In the genomic region with DNA sequence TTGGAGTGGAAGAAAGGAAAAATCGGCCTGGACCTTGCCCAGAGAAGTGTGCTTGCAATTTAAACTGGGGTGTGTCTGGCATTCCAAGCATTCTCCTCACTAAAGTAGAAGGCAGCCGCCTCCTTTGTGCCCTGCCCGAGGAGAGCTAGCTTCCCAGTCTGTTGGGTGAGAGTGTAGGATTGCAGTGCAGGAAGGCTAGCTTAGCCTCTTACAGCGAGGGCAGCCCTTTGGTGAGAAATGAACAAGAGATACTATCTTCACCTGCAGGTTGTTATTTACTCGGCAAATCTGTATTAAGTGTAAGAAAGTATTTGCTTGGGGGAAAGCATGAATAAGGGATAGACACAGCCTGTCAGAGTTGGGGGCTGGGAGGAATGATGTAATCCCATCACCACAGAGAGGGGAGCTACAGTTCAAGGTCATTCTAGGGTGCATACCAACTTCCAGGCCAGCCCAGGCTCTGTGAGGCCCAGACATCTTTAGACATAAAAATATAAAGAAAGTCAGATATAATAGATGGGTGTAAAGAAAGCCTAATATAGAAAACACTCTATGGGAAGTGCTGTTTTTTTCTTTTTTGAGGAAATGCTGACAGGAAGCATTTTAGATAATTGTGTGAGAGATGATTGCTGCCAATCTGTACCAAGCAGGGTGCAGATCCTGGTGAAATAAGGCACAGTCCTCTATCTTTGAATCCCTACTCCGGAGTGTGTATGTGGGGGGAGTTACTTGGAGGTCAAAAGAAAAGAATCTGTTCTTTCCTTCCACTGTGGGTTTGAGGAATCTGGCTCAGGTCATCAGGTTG, we compare ENCODE assay signal across 8 mouse cellular contexts. TPM values are rescaled to one million over a fixed set of nuclear protein-coding genes. Genes with fewer than 3 reads are reported as not detected.
DNase-seq lines count a peak whose midpoint lies in the region; ATAC-seq lines count a peak whose summit lies in the region.

No protein-coding gene starts in this region.

- H3K9ac ChIP-seq in intestine, embryonic 16.5 days (ENCODE audit: low read depth, low read length) = peak overlapping the region; percentile 14; the same call in 1 of the 2 replicates
- H3K9ac ChIP-seq in liver, embryonic 16.5 days (ENCODE audit: low read depth, low read length) = no peak overlapping the region

- no peaks in the 10 kb centered on the region for H3K9me3 ChIP-seq in intestine, embryonic 16.5 days (ENCODE audit: control insufficient read depth, low read length)
- H3K9me3 ChIP-seq in liver, embryonic 16.5 days (replicated peaks; ENCODE audit: control insufficient read depth, low read length) = no peaks in the 10 kb centered on the region

- H3K4me2 ChIP-seq in intestine, embryonic 16.5 days (ENCODE audit: low read depth, low read length) = 0 out of 2 replicates have a peak overlapping the region, but pooled peaks have one; percentile 24
- no peak overlapping the region for H3K4me2 ChIP-seq in liver, embryonic 16.5 days (ENCODE audit: low read depth, low read length)

- 18% methylated on average over 6 of the region's 6 CpGs for WGBS in intestine, embryonic 16.5 days
- WGBS in liver, embryonic 16.5 days (ENCODE audit: insufficient replicate concordance) = 33% methylated on average over 6 of the region's 6 CpGs

- H3K36me3 ChIP-seq in intestine, embryonic 16.5 days (ENCODE audit: control insufficient read depth, insufficient read depth, low read length) = no peaks in the 10 kb centered on the region
- H3K36me3 ChIP-seq in liver, embryonic 16.5 days (ENCODE audit: control insufficient read depth, insufficient read depth) = peaks cover 4% of the 10 kb centered on the region; the same call in 1 of the 2 replicates

- no peak overlapping the region for H3K4me3 ChIP-seq in intestine, embryonic 16.5 days (ENCODE audit: low read length)
- no peak overlapping the region for H3K4me3 ChIP-seq in liver, embryonic 16.5 days (ENCODE audit: low read depth, low read length)

- peak overlapping the region; percentile 61 for H3K27ac ChIP-seq in intestine, embryonic 16.5 days (ENCODE audit: low read length)
- peak overlapping the region; percentile 86 for H3K27ac ChIP-seq in liver, embryonic 16.5 days (ENCODE audit: low read length)

- peak; percentile 46 for ATAC-seq in intestine, embryonic 16.5 days
- ATAC-seq in liver, embryonic 16.5 days (ENCODE audit: low read depth) = no peak

- no peaks in the 10 kb centered on the region for H3K27me3 ChIP-seq in intestine, embryonic 16.5 days (replicated peaks; ENCODE audit: control insufficient read depth, insufficient read depth, low read length)
- no peaks in the 10 kb centered on the region for H3K27me3 ChIP-seq in liver, embryonic 16.5 days (ENCODE audit: control insufficient read depth, insufficient read depth, low read depth, low read length)

- peaks cover 22% of the 10 kb centered on the region for H3K4me1 ChIP-seq in intestine, embryonic 16.5 days (ENCODE audit: control insufficient read depth, insufficient read depth, low read length)
- H3K4me1 ChIP-seq in liver, embryonic 16.5 days (ENCODE audit: control insufficient read depth, low read depth, low read length) = peaks cover 28% of the 10 kb centered on the region

- DNase-seq in gastrocnemius, postnatal 10 days = peak; percentile 11
- no peak for DNase-seq in gastrocnemius, adult 18-20 months (ENCODE audit: low spot score)
- peak; percentile 96 for DNase-seq in ZHBTc4 (ENCODE audit: low read depth, low spot score)
- DNase-seq in layer of hippocampus, adult 11-12 months (ENCODE audit: low spot score) = no peak
- no peak for DNase-seq in frontal cortex, postnatal 10 days (ENCODE audit: low spot score in 2 of 2)
- no peak for DNase-seq in frontal cortex, postnatal 25 days (ENCODE audit: low spot score in 2 of 2)

RNA-seq across cellular contexts. Expression of a gene that starts 1.6 kb away (rescaled TPM):
- 1 to 10 TPM; 6.1 to 9.3 TPM for total RNA-seq in gastrocnemius, postnatal 10 days (2021)
- total RNA-seq in gastrocnemius, adult 18-20 months (2021) = under 1 TPM in 1 of 2 experiments, not detected in 1; 0.07 TPM
- polyA plus RNA-seq in intestine, embryonic 16.5 days (2015; fragmentation: Nextera tagmentation; extraction: Ambion mirVana) = 38.6 and 41.7 TPM in 2 replicates
- polyA plus RNA-seq in liver, embryonic 16.5 days (2015; fragmentation: Nextera tagmentation; extraction: Ambion mirVana) = 37.1 and 40.7 TPM in 2 replicates

RNA-seq across cellular contexts. Expression of a gene that starts 27.5 kb away (rescaled TPM):
- 10 to 100 TPM; 10.7 to 13.6 TPM for total RNA-seq in gastrocnemius, postnatal 10 days (2021)
- total RNA-seq in gastrocnemius, adult 18-20 months (2021) = 10 to 100 TPM; 17.8 to 20.0 TPM
- polyA plus RNA-seq in intestine, embryonic 16.5 days (2015; fragmentation: Nextera tagmentation; extraction: Ambion mirVana) = 9.4 and 10.1 TPM in 2 replicates
- polyA plus RNA-seq in liver, embryonic 16.5 days (2015; fragmentation: Nextera tagmentation; extraction: Ambion mirVana) = 6.1 and 7.2 TPM in 2 replicates

Comparison
In these comparisons a context has a peak if more than half of its experiments do, and no peak if none do; other contexts are left out.
1. DNase-seq: peak in gastrocnemius, postnatal 10 days (single experiment) and ZHBTc4 (single experiment); none in gastrocnemius, adult 18-20 months (single experiment), layer of hippocampus, adult 11-12 months (single experiment), frontal cortex, postnatal 10 days (0 of 2) and frontal cortex, postnatal 25 days (0 of 2).
2. RNA of a gene that starts 1.6 kb away (total RNA-seq): 6.1 to 9.3 TPM in gastrocnemius, postnatal 10 days; 0.07 TPM in gastrocnemius, adult 18-20 months; every median in the first group is over 4 times any median in the second.